Mouse (Mus musculus) liver, embryonic 12.5 days (tissue): ENCODE measurements around the gene Dgkh. TPM values are rescaled to one million over a fixed set of nuclear protein-coding genes. Genes with fewer than 3 reads are reported as not detected.

Experiments used
- ATAC-seq: fragments of 200-750 bp; cut with Nextera tagmentation; 2 replicates; pipeline ENCODE4 v1.8.0; 2017; ENCODE audit warnings: moderate number of reproducible peaks, mild to moderate bottlenecking, moderate library complexity
- H3K27ac ChIP-seq: fragments of 300-500 bp; sonication (generic); 2 replicates; pipeline ENCODE4 v1.5.1; 2016; ENCODE audit warnings: mild to moderate bottlenecking
- H3K27me3 ChIP-seq: fragments of 300-500 bp; sonication (generic); replicated peaks from 2 replicates; pipeline ENCODE4 v1.6.1; 2016; ENCODE audit warnings: mild to moderate bottlenecking, moderate library complexity
- H3K36me3 ChIP-seq: fragments of 300-500 bp; sonication (generic); 2 replicates; pipeline ENCODE4 v1.6.1; 2016; ENCODE audit warnings: mild to moderate bottlenecking, moderate library complexity
- H3K4me1 ChIP-seq: fragments of 300-500 bp; sonication (generic); 2 replicates; pipeline ENCODE4 v1.6.1; 2016
- H3K4me2 ChIP-seq: fragments of 300-500 bp; sonication (generic); 2 replicates; pipeline ENCODE4 v1.6.1; 2016; ENCODE audit warnings: mild to moderate bottlenecking, moderate library complexity
- H3K4me3 ChIP-seq: fragments of 300-500 bp; sonication (generic); 2 replicates; pipeline ENCODE4 v1.5.1; 2016; ENCODE audit warnings: mild to moderate bottlenecking, moderate library complexity
- H3K9ac ChIP-seq: fragments of 300-500 bp; sonication (generic); 2 replicates; pipeline ENCODE4 v1.6.1; 2016; ENCODE audit warnings: mild to moderate bottlenecking, moderate library complexity
- H3K9me3 ChIP-seq: fragments of 300-500 bp; sonication (generic); replicated peaks from 2 replicates; pipeline ENCODE4 v1.6.1; 2016; ENCODE audit warnings: mild to moderate bottlenecking, moderate library complexity
- WGBS: fragments of 180-500 bp; shearing (Covaris S2); methylation state at CpG from one replicate; pipeline ENCODE4 v1.1.7; 2016; ENCODE audit not compliant: insufficient replicate concordance; 5-methylcytosine and 5-hydroxymethylcytosine counted together
- polyA plus RNA-seq: library from polyadenylated mRNA; unstranded; fragments of >200 nt; fragmentation: Nextera tagmentation; extraction: Ambion mirVana; gene quantifications from 2 replicates; pipeline ENCODE4 v1.2.1, GENCODE M21; 2016

Dgkh gene
- polyA plus RNA-seq, result 1.2 TPM in 2 replicates

GRCm38 (mm10) chr14:78732617-78733312 is at the start of gene Dgkh:
TSS of gene Dgkh (minus strand) at chr14:78732776.
- peaks cover 19% of the 10 kb centered on the region for H3K4me1 ChIP-seq
- WGBS, result under 1% methylated on average over 69 of the region's 71 CpGs
- H3K27me3 ChIP-seq, result peaks cover 85% of the 10 kb centered on the region
- peak; percentile 81 for ATAC-seq
- peak within 1 kb of the TSS; percentile 89 for H3K4me2 ChIP-seq
- peak within 1 kb of the TSS; percentile 58 for H3K9ac ChIP-seq
- 0 out of 2 replicates have a peak within 1 kb of the TSS, but pooled peaks have one; percentile 10 for H3K27ac ChIP-seq
- H3K9me3 ChIP-seq, result no peaks in the 10 kb centered on the region
- peak within 1 kb of the TSS; percentile 67 for H3K4me3 ChIP-seq
- H3K36me3 ChIP-seq, result no peaks in the 10 kb centered on the region

DNA sequence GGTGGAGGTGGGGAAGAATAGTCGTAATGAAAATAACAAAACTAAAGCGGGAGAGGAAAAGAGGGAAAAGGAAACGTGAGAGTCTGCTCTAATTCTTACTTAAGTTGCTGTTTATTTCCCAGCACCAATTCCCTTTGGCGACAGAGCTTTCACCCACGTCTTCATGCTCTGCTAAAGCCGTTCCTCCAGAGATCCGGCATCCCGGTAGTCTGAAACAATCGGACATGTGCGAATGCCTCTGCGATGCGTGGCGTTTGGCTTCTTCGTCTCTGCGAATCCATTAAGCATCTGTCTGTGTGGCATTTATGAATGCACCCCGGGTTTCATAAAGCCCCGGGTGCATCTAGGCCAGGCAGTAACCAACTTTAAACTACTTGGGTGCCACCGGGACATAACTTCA is 44.6 kb upstream of the Dgkh start:
- Histone ChIP-seq H3K4me2 (no peak overlapping the region), H3K9ac (no peak overlapping the region), H3K27ac (no peak overlapping the region), H3K36me3 (no peaks in the 10 kb centered on the region), H3K4me1 (no peaks in the 10 kb centered on the region), H3K9me3 (no peaks in the 10 kb centered on the region), H3K4me3 (no peak overlapping the region), H3K27me3 (no peaks in the 10 kb centered on the region)
- 73% methylated on average over 18 of the region's 18 CpGs for WGBS
- no peak for ATAC-seq

GRCm38 (mm10) chr14:78776659-78777058 is 44.1 kb upstream of the Dgkh start:
- H3K27me3 ChIP-seq, result no peaks in the 10 kb centered on the region
- no peak for ATAC-seq
- H3K9me3 ChIP-seq, result no peaks in the 10 kb centered on the region
- H3K27ac ChIP-seq, result no peak overlapping the region
- H3K9ac ChIP-seq, result no peak overlapping the region
- no peak overlapping the region for H3K4me2 ChIP-seq
- no peak overlapping the region for H3K4me3 ChIP-seq
- no peaks in the 10 kb centered on the region for H3K4me1 ChIP-seq
- 56% methylated on average over 8 of the region's 8 CpGs for WGBS
- H3K36me3 ChIP-seq, result no peaks in the 10 kb centered on the region

DNA sequence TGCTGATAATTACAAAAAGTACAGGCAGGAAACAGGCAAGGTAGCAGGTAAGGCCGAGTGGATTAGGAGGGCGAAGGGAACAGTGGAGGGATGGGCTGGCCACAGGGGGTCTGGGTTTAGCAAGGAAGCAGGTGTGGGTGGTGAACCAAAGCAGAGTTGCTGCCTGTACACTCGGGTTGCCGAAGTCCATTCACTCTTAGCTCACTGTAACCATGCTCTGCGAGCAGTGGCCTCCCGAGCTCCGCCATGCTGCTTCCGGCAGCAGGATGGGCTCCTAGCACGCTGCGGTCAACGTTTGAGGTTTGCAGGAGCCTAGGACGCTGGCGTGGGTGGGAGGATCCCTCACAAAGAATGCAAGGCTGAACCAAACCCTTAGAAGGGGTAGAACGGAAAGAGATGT is 43.1 kb upstream of the Dgkh start:
- H3K27me3 ChIP-seq, result no peaks in the 10 kb centered on the region
- no peak for ATAC-seq
- no peak overlapping the region for H3K4me3 ChIP-seq
- no peak overlapping the region for H3K9ac ChIP-seq
- no peak overlapping the region for H3K4me2 ChIP-seq
- H3K9me3 ChIP-seq, result no peaks in the 10 kb centered on the region
- no peaks in the 10 kb centered on the region for H3K36me3 ChIP-seq
- H3K27ac ChIP-seq, result no peak overlapping the region
- no peaks in the 10 kb centered on the region for H3K4me1 ChIP-seq
- WGBS, result 51% methylated on average over 14 of the region's 14 CpGs

- Histone ChIP-seq H3K27ac (no peak overlapping the region), H3K4me1 (no peaks in the 10 kb centered on the region), H3K9me3 (no peaks in the 10 kb centered on the region), H3K27me3 (no peaks in the 10 kb centered on the region), H3K9ac (no peak overlapping the region), H3K36me3 (no peaks in the 10 kb centered on the region), H3K4me3 (no peak overlapping the region), H3K4me2 (no peak overlapping the region)
- no peak for ATAC-seq
- WGBS, result 39% methylated on average over 6 of the region's 6 CpGs
Observed at GRCm38 (mm10) chr14:78775226-78775625, 42.6 kb upstream of the Dgkh start.

DNA sequence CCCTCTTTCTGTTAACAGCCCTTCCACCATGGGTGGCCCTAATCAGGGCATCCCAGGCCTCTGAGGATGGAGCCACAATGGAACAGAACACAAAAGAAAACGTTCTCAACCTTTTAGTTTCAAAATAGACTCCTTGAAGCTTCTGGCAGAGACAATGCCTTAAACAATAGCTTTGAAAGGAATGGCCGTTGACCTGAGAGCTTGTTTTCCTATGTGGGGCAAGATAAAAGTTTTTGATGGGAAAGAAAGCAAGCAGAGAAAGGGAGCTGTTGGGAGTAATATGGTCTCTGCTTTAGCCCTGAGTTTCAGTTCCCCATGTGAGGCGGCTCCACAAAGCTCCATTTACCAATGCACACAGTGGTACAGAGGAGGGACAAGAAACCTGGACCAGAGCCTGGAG is 37.9 kb upstream of the Dgkh start:
- Histone ChIP-seq H3K4me3 (no peak overlapping the region), H3K4me2 (no peak overlapping the region), H3K9ac (no peak overlapping the region), H3K36me3 (no peaks in the 10 kb centered on the region), H3K4me1 (no peaks in the 10 kb centered on the region), H3K27ac (no peak overlapping the region), H3K27me3 (no peaks in the 10 kb centered on the region), H3K9me3 (no peaks in the 10 kb centered on the region)
- ATAC-seq, result no peak
- WGBS, result 36% methylated on average over 3 of the region's 3 CpGs

- H3K27ac ChIP-seq, result no peak overlapping the region
- no peaks in the 10 kb centered on the region for H3K4me1 ChIP-seq
- no peak overlapping the region for H3K4me2 ChIP-seq
- H3K9me3 ChIP-seq, result no peaks in the 10 kb centered on the region
- no peak overlapping the region for H3K9ac ChIP-seq
- no peaks in the 10 kb centered on the region for H3K36me3 ChIP-seq
- 72% methylated on average over 2 of the region's 2 CpGs for WGBS
- ATAC-seq, result no peak
- H3K27me3 ChIP-seq, result no peaks in the 10 kb centered on the region
- no peak overlapping the region for H3K4me3 ChIP-seq
Observed at GRCm38 (mm10) chr14:78761064-78761463, 28.5 kb upstream of the Dgkh start.

- no peaks in the 10 kb centered on the region for H3K4me1 ChIP-seq
- no peaks in the 10 kb centered on the region for H3K27me3 ChIP-seq
- H3K36me3 ChIP-seq, result no peaks in the 10 kb centered on the region
- no peak for ATAC-seq
- H3K27ac ChIP-seq, result no peak overlapping the region
- H3K9me3 ChIP-seq, result no peaks in the 10 kb centered on the region
- no peak overlapping the region for H3K4me3 ChIP-seq
- WGBS, result 71% methylated on average over 3 of the region's 3 CpGs
- H3K9ac ChIP-seq, result no peak overlapping the region
- H3K4me2 ChIP-seq, result no peak overlapping the region
Observed at GRCm38 (mm10) chr14:78759491-78759890, 26.9 kb upstream of the Dgkh start.

DNA sequence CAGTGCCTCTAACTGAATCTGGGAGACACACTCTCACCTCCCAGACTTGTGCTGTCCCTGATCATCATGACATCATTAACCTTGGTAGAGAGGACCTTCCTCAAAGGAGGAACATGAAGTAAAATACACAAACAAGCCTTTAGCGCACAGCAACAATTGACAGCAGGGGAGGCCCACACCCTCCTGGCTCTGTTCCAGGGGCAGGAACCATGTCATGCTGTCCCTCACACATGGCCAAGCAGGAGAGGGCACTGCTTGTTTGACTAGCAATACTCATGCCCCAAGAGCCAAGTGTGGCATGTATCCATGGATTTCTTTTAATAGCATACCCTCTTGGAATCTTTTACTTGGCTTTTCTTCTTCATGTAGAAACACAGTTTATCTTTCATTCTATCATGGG is 22.7 kb upstream of the Dgkh start:
- Histone ChIP-seq H3K4me3 (no peak overlapping the region), H3K27ac (no peak overlapping the region), H3K27me3 (no peaks in the 10 kb centered on the region), H3K4me2 (no peak overlapping the region), H3K9ac (no peak overlapping the region), H3K36me3 (no peaks in the 10 kb centered on the region), H3K9me3 (no peaks in the 10 kb centered on the region), H3K4me1 (no peaks in the 10 kb centered on the region)
- WGBS, result 78% methylated on average over 1 of the region's 1 CpGs
- ATAC-seq, result no peak

DNA sequence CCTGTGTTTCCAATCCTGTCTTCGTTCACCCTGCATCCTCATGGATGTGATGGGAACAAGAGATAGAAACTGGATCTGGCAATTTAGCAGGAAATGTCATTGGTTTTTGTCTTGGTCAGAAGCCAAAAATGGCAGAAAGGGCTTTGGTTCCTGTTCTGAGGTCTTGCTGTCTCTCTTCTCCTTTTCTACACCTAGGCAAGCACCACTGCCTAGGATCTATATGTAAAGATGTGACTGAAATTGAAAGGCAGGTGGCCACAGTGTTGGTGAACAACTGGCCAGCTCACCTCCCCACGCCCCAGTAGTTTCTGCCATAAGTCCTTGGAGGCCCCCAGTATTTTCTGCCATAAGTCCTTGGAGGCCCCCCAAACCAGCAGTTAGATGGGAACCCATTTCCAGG is 16.1 kb upstream of the Dgkh start:
- WGBS, result 65% methylated on average over 2 of the region's 2 CpGs

DNA sequence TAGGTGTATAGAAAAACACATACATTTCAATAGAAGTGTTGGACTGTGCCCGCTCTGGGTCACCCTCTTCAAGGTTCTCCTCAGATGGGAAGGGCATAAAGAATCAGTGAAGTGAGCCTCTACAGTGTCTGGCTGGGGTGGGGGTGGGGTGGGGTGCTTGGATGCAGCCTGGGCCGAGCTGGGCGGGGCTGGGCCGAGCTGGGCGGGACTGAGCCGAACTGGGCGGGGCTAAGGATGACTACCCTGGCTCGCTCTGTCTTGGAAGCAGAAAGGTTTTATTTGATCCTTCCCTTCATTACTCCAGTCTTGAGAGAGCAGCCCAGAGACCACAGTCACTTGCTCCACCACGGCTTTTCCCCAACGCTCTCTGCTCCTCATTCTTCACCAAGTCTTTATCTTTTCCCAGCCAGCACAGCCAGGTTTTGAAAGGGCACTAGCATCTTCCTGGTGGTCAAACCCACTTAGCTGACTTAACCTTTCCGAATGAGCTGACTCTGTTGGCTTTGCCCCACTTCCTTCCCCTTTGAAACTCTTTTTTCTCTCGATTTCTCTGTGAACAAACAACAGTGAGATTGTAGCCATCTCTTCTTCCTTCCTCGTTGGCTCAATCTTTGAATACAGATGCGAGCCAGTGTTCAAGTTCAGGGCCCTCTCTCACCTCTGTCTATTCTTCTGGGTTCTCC is 15.5 kb upstream of the Dgkh start:
- Histone ChIP-seq H3K9me3 (no peaks in the 10 kb centered on the region), H3K27ac (no peak overlapping the region), H3K27me3 (no peaks in the 10 kb centered on the region), H3K4me3 (no peak overlapping the region), H3K9ac (no peak overlapping the region), H3K4me1 (no peaks in the 10 kb centered on the region), H3K36me3 (no peaks in the 10 kb centered on the region), H3K4me2 (no peak overlapping the region)
- peak; percentile 61 for ATAC-seq
- WGBS, result 23% methylated on average over 14 of the region's 14 CpGs

More for the DNA sequence above, 16.1 kb upstream of the Dgkh start:
- Histone ChIP-seq H3K4me2 (no peak overlapping the region), H3K4me1 (no peaks in the 10 kb centered on the region), H3K27me3 (no peaks in the 10 kb centered on the region), H3K27ac (no peak overlapping the region), H3K9me3 (no peaks in the 10 kb centered on the region), H3K9ac (no peak overlapping the region), H3K36me3 (no peaks in the 10 kb centered on the region), H3K4me3 (no peak overlapping the region)
- no peak for ATAC-seq

DNA sequence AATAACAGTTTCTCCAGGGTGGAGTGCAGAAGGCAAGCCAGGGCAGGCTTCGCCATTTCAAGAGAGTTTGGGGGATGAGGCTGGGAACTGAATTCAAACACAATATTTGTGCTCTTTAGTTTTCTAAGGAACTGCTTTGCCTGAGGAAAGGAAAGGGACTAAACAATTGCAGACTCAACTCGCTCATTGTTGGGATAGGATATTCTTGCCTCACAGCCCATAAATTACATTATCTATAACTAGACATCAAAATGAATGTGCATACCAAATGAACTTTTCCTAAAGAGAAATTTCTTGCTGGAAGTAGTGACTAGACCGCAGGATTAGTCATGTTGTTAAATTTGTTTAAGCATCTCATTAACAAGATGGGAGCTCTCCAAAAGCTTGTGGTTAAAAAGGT is 14.9 kb upstream of the Dgkh start:
- WGBS, result 78% methylated on average over 3 of the region's 3 CpGs
- H3K4me3 ChIP-seq, result no peak overlapping the region
- no peaks in the 10 kb centered on the region for H3K4me1 ChIP-seq
- H3K27ac ChIP-seq, result no peak overlapping the region
- no peaks in the 10 kb centered on the region for H3K27me3 ChIP-seq
- H3K9me3 ChIP-seq, result no peaks in the 10 kb centered on the region
- H3K9ac ChIP-seq, result no peak overlapping the region
- H3K4me2 ChIP-seq, result no peak overlapping the region
- H3K36me3 ChIP-seq, result no peaks in the 10 kb centered on the region
- no peak for ATAC-seq
